ENCODE assay signal across 12 mouse cellular contexts in the genomic region with DNA sequence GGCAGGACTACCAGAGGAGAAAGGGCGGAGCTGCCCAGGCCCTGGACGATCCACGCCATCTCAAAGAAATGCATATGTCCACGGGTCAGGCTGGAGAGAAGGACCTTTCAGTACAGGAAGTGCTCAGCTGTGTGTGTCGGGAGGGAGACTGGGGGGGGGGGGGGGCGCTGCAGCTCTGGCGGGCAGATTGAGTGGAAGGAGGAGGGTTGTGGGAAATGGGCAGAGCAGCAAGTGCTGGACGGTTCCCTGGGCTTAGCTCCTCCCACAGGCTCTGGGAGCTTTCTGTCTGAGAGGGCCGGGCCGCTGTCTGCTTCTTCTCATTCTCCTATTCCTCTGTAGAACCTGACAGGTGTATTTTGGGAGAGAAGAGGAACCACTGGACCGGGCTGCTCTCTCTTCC. TPM values are rescaled to one million over a fixed set of nuclear protein-coding genes. Genes with fewer than 3 reads are reported as not detected.
DNase-seq lines count a peak whose midpoint lies in the region; TF ChIP-seq lines count a peak whose summit lies in the region.
"Had no signal": no experiment of that assay in that cellular context is flagged by ENCODE, and none has a peak within 500 bp of the region (broad histone marks: within the 10 kb centered on the region; RNA-seq: fewer than 3 reads in every experiment).

No protein-coding gene starts in this region.

- no peaks in the 10 kb centered on the region for H3K27me3 ChIP-seq in kidney, adult 2 months (replicated peaks; ENCODE audit: control insufficient read depth, insufficient read depth, low read length)
- peaks cover 40% of the 10 kb centered on the region for H3K27me3 ChIP-seq in limb, embryonic 10.5 days (ENCODE audit: low read depth, poor library complexity, severe bottlenecking)

- peak overlapping the region; percentile 44 for H3K27ac ChIP-seq in gastrocnemius, adult 2 months
- no peak overlapping the region for H3K27ac ChIP-seq in kidney, adult 2 months (ENCODE audit: insufficient read depth, low read depth, low read length)
- H3K27ac ChIP-seq in limb, embryonic 10.5 days = peak overlapping the region; percentile 46
- H3K27ac ChIP-seq: liver, embryonic 15.5 days had no signal

- WGBS in kidney, adult 2 months = 24% methylated on average over 10 of the region's 11 CpGs
- 37% methylated on average over 10 of the region's 11 CpGs for WGBS in limb, embryonic 10.5 days

- no peak for TF ChIP-seq CTCF in gastrocnemius, adult 2 months (IDR thresholded peaks at IDR 0.05)
- no peak for TF ChIP-seq CTCF in kidney, adult 2 months (conservative IDR thresholded peaks at IDR 0.05; ENCODE audit: insufficient read depth, insufficient read length, low read depth, low read length)

- no peaks in the 10 kb centered on the region for H3K9me3 ChIP-seq in limb, embryonic 10.5 days (replicated peaks)
- H3K9me3 ChIP-seq: liver, embryonic 15.5 days had no signal

- intact Hi-C loops in gastrocnemius, adult 2 months (cut with DNase I) = loop anchor here (10.0 kb wide), 1 partner anchor 338 kb away; no protein-coding TSS in a partner anchor
- intact Hi-C loops in gastrocnemius, postnatal 36 days (cut with DNase I) = no loop called here

- no peaks in the 10 kb centered on the region for H3K4me1 ChIP-seq in kidney, adult 2 months (ENCODE audit: control insufficient read depth, insufficient read depth, low read length)
- peaks cover 34% of the 10 kb centered on the region for H3K4me1 ChIP-seq in limb, embryonic 10.5 days

- no peak for DNase-seq in gastrocnemius, adult 2 months
- no peak for DNase-seq in gastrocnemius, postnatal 36 days
- peak; percentile 61 for DNase-seq in kidney, postnatal 10 days
- no peak for DNase-seq in kidney, adult 2 months
- DNase-seq in R1 (ENCODE audit: low read depth, low spot score) = peak; percentile 47
- DNase-seq in limb, embryonic 10.5 days (ENCODE audit: low spot score) = no peak
- DNase-seq in testis, postnatal 14 days (ENCODE audit: low spot score) = no peak
- no peak for DNase-seq in spleen, adult 18-20 months
- DNase-seq: cerebellum, postnatal 25 days had no signal

- TF ChIP-seq POLR2A in kidney, adult 2 months (IDR thresholded peaks at IDR 0.05; ENCODE audit: low read depth, low read length) = no peak

- no peaks in the 10 kb centered on the region for H3K36me3 ChIP-seq in kidney, adult 2 months (ENCODE audit: control insufficient read depth, insufficient read depth, low read length)
- no peaks in the 10 kb centered on the region for H3K36me3 ChIP-seq in limb, embryonic 10.5 days
- H3K36me3 ChIP-seq: liver, embryonic 15.5 days had no signal

- no peak overlapping the region for H3K4me3 ChIP-seq in gastrocnemius, adult 2 months
- H3K4me3 ChIP-seq in kidney, adult 2 months (ENCODE audit: insufficient read depth, low read depth, low read length) = no peak overlapping the region
- peak overlapping the region; percentile 20; the same call in 1 of the 2 replicates for H3K4me3 ChIP-seq in limb, embryonic 10.5 days
- H3K4me3 ChIP-seq: liver, embryonic 15.5 days had no signal

RNA-seq across cellular contexts. Expression of a gene that starts 4.7 kb away (rescaled TPM):
- total RNA-seq in gastrocnemius, adult 2 months (2021) = 1 to 10 TPM in 1 of 2 experiments, under 1 TPM in 1; 0.94 to 1.1 TPM
- total RNA-seq in gastrocnemius, postnatal 36 days (2021) = 1 to 10 TPM in 1 of 2 experiments, under 1 TPM in 1; 0.64 to 1.1 TPM
- 0.89 and 0.98 TPM in 2 replicates for polyA plus RNA-seq in kidney, adult 2 months (2012; rRNA removed)
- polyA plus RNA-seq in limb, embryonic 10.5 days (2016; fragmentation: Nextera tagmentation; extraction: Ambion mirVana) = 0.39 and 0.45 TPM in 2 replicates
- total RNA-seq: hematopoietic stem cell, adult 5-6 weeks had no signal

RNA-seq across cellular contexts. Expression of a gene that starts 31.2 kb away (rescaled TPM):
- total RNA-seq in gastrocnemius, adult 2 months (2021) = 1 to 10 TPM; 1.5 to 1.8 TPM
- total RNA-seq in gastrocnemius, postnatal 36 days (2021) = 1 to 10 TPM; 1.2 to 1.9 TPM
- 1.1 and 1.2 TPM in 2 replicates for polyA plus RNA-seq in kidney, adult 2 months (2012; rRNA removed)
- polyA plus RNA-seq in limb, embryonic 10.5 days (2016; fragmentation: Nextera tagmentation; extraction: Ambion mirVana) = 6.9 and 9.6 TPM in 2 replicates
- total RNA-seq: monocyte, adult 5-6 weeks had no signal

RNA-seq across cellular contexts. Expression of a gene that starts 35.7 kb away (rescaled TPM):
- total RNA-seq in gastrocnemius, adult 2 months (2021) = 100 to 1,000 TPM; 247 to 365 TPM
- total RNA-seq in gastrocnemius, postnatal 36 days (2021) = 100 to 1,000 TPM; 286 to 336 TPM
- 294 and 312 TPM in 2 replicates for polyA plus RNA-seq in kidney, adult 2 months (2012; rRNA removed)
- polyA plus RNA-seq in limb, embryonic 10.5 days (2016; fragmentation: Nextera tagmentation; extraction: Ambion mirVana) = 116 and 123 TPM in 2 replicates

RNA-seq across cellular contexts. Expression of a gene that starts 35.8 kb away (rescaled TPM):
- 1 to 10 TPM; 1.7 to 3.0 TPM for total RNA-seq in gastrocnemius, adult 2 months (2021)
- 1 to 10 TPM; 1.1 to 2.2 TPM for total RNA-seq in gastrocnemius, postnatal 36 days (2021)
- 2.0 and 2.4 TPM in 2 replicates for polyA plus RNA-seq in kidney, adult 2 months (2012; rRNA removed)
- polyA plus RNA-seq in limb, embryonic 10.5 days (2016; fragmentation: Nextera tagmentation; extraction: Ambion mirVana) = 2.4 and 2.7 TPM in 2 replicates
- total RNA-seq: monocyte, adult 5-6 weeks had no signal

Comparison
In these comparisons a context has a peak if more than half of its experiments do, and no peak if none do; other contexts are left out.
1. DNase-seq: peak in kidney, postnatal 10 days (single experiment) and R1 (single experiment); none in gastrocnemius, adult 2 months (single experiment), gastrocnemius, postnatal 36 days (0 of 2), kidney, adult 2 months (single experiment), limb, embryonic 10.5 days (single experiment), testis, postnatal 14 days (single experiment) and spleen, adult 18-20 months (0 of 2).